Mouse (Mus musculus) embryonic fibroblast, embryonic 13.5 days (primary cell): ENCODE measurements around the gene Nat9.

Source experiments
- CTCF ChIP-seq: IDR thresholded peaks from 2 replicates; pipeline ENCODE4 v1.5.1; 2011; ENCODE audit warnings: mild to moderate bottlenecking, control low read depth, low read length, moderate library complexity, borderline replicate concordance; ENCODE audit not compliant: insufficient read depth
- POLR2A ChIP-seq: IDR thresholded peaks from 2 replicates; pipeline ENCODE4 v1.6.1; 2011; ENCODE audit warnings: low read depth, mild to moderate bottlenecking, control low read depth, low read length, moderate library complexity

- no peak for TF ChIP-seq CTCF
- TF ChIP-seq POLR2A, result no peak
Observed at GRCm38 (mm10) chr11:115222077-115222476, 34.4 kb upstream of the Nat9 start.
